Mouse (Mus musculus): ENCODE measurements around the gene Smim4. TPM values are rescaled to one million over a fixed set of nuclear protein-coding genes. Genes with fewer than 3 reads are reported as not detected.

Smim4 gene
- polyA plus RNA-seq, 1 experiment = 17.1 TPM

DNA sequence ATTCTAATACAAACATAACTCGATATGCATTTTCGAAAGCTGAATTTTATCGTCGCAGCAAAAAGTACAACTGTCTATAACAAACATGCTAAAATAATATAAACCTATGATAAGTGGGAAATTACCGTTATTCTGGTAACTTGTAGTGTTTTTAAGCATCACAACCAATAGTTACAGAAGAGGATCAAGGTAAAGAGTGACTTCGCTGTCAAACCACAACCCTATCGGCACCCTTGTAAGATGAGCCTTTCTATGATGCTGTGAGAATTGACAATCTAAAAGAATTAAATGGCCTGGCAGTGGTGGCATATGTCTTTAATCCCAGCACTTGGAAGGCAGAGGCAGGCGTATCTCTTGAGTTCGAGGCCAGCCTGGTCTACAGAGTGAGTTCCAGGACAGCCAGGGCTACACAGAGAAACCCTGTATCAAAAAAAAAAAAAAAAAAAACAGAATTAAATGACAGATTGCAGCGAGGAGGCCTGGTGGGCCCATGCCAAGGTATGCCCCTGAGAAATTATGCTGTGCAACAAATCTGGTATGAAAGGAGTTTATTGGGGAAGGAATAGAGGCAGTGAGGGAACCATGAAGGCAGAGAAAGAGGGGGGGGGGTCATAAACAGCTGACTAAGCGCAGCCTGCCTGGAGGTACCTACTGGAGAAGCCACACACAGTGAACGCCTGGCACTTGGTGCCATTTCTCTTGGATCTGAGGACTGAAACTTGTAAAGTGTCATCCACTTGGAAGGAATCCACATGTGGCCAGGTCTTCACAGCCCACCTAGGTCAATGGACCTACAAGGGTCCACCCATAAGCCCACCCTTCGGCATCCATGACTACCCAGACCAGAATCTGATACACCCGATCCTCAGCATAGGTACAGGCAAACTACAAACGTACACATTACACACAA is 825 bp upstream of the Smim4 start:
- TF ChIP-seq EP300 (IDR thresholded peaks at IDR 0.05; ENCODE audit: insufficient read depth, low read depth, low read length) (no peak), CTCF (IDR thresholded peaks at IDR 0.05; ENCODE audit: low read depth, low read length) (no peak), POLR2A (IDR thresholded peaks at IDR 0.05; ENCODE audit: insufficient read depth, low read length) (no peak)
- Histone ChIP-seq H3K27ac (ENCODE audit: insufficient read depth, low read length) (peak overlapping the region; percentile 33), H3K4me3 (ENCODE audit: low read depth, low read length) (peak overlapping the region; percentile 65), H3K27me3 (ENCODE audit: control insufficient read depth, insufficient read depth, low read length, poor library complexity, severe bottlenecking) (no peaks in the 10 kb centered on the region), H3K36me3 (ENCODE audit: control insufficient read depth, insufficient read depth, low read length, poor library complexity, severe bottlenecking) (no peaks in the 10 kb centered on the region), H3K4me1 (ENCODE audit: control insufficient read depth, insufficient read depth, low read length) (no peaks in the 10 kb centered on the region), H3K9me3 (replicated peaks; ENCODE audit: control insufficient read depth, insufficient read depth, low read length, poor library complexity, severe bottlenecking) (no peaks in the 10 kb centered on the region), H3K9ac (ENCODE audit: low read depth, poor library complexity, severe bottlenecking) (peak overlapping the region; percentile 80)

DNA sequence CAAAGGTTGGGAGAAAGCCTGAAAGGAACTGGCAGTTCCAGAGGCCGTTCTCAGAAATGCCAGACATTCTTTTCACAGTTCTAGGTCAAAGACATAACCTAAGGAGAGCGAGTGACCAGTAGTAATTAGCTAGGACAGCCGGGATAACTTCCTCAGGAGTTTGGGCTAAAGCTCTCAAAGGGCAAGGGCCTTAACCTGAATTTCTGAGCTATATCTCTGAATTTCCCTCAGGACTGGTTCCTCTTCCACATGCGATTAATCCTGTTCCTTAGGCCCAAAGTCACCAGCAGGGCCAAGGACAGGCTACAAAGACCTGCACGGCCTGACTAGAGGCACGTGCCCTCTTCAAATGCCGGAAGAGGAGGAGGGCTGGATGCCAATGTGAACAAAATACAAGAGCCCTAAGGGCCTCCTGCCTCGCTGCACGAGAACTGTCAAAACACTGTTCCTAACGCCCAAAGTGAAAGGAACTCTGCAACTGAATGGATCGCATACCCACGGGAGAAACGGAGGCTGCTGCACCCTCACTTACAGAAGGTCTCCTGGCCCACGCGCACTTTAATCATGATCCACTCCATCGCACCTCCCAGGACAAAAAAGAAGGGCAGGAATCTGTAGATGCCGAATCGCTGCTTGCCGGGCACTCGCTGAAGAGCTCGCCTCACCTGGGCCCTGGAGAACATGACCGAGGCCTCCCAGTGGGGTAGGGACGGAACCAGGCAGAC is 493 bp downstream of the Smim4 start:
- Histone ChIP-seq H3K4me1 (ENCODE audit: control insufficient read depth, insufficient read depth, low read length) (no peaks in the 10 kb centered on the region), H3K9me3 (replicated peaks; ENCODE audit: control insufficient read depth, insufficient read depth, low read length, poor library complexity, severe bottlenecking) (no peaks in the 10 kb centered on the region), H3K27me3 (ENCODE audit: control insufficient read depth, insufficient read depth, low read length, poor library complexity, severe bottlenecking) (no peaks in the 10 kb centered on the region), H3K27ac (ENCODE audit: insufficient read depth, low read length) (no peak overlapping the region), H3K4me3 (ENCODE audit: low read depth, low read length) (peak overlapping the region; percentile 79), H3K9ac (ENCODE audit: low read depth, poor library complexity, severe bottlenecking) (peak overlapping the region; percentile 74), H3K36me3 (ENCODE audit: control insufficient read depth, insufficient read depth, low read length, poor library complexity, severe bottlenecking) (peaks cover 2% of the 10 kb centered on the region)
- TF ChIP-seq CTCF (IDR thresholded peaks at IDR 0.05; ENCODE audit: low read depth, low read length) = no peak
- no peak for TF ChIP-seq POLR2A (IDR thresholded peaks at IDR 0.05; ENCODE audit: insufficient read depth, low read length)
- TF ChIP-seq EP300 (IDR thresholded peaks at IDR 0.05; ENCODE audit: insufficient read depth, low read depth, low read length) = no peak

DNA sequence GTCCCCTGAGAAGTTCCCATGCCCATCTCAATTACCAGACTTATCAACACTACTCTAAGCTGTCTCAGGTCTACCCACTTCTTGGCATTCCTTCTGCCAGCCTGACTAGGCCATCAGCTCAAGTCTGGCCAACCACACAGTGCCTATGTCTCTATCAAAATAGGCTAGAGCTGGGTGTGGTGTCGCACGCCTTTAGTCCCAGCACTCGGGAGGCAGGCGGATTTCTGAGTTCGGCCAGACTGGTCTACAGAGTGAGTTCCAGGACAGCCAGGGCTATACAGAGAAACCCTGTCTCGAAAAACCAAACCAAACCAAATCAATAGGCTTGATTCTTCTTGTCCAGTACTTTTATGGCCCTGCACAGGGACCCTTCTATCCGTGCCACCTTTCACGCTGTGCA is 1.9 kb downstream of the Smim4 start:
- Histone ChIP-seq H3K27me3 (ENCODE audit: control insufficient read depth, insufficient read depth, low read length, poor library complexity, severe bottlenecking) (no peaks in the 10 kb centered on the region), H3K9ac (ENCODE audit: low read depth, poor library complexity, severe bottlenecking) (no peak overlapping the region), H3K27ac (ENCODE audit: insufficient read depth, low read length) (no peak overlapping the region), H3K4me3 (ENCODE audit: low read depth, low read length) (no peak overlapping the region), H3K4me1 (ENCODE audit: control insufficient read depth, insufficient read depth, low read length) (no peaks in the 10 kb centered on the region), H3K36me3 (ENCODE audit: control insufficient read depth, insufficient read depth, low read length, poor library complexity, severe bottlenecking) (peaks cover 4% of the 10 kb centered on the region), H3K9me3 (replicated peaks; ENCODE audit: control insufficient read depth, insufficient read depth, low read length, poor library complexity, severe bottlenecking) (no peaks in the 10 kb centered on the region)
- no peak for TF ChIP-seq EP300 (IDR thresholded peaks at IDR 0.05; ENCODE audit: insufficient read depth, low read depth, low read length)
- no peak for TF ChIP-seq POLR2A (IDR thresholded peaks at IDR 0.05; ENCODE audit: insufficient read depth, low read length)
- TF ChIP-seq CTCF (IDR thresholded peaks at IDR 0.05; ENCODE audit: low read depth, low read length) = no peak

DNA sequence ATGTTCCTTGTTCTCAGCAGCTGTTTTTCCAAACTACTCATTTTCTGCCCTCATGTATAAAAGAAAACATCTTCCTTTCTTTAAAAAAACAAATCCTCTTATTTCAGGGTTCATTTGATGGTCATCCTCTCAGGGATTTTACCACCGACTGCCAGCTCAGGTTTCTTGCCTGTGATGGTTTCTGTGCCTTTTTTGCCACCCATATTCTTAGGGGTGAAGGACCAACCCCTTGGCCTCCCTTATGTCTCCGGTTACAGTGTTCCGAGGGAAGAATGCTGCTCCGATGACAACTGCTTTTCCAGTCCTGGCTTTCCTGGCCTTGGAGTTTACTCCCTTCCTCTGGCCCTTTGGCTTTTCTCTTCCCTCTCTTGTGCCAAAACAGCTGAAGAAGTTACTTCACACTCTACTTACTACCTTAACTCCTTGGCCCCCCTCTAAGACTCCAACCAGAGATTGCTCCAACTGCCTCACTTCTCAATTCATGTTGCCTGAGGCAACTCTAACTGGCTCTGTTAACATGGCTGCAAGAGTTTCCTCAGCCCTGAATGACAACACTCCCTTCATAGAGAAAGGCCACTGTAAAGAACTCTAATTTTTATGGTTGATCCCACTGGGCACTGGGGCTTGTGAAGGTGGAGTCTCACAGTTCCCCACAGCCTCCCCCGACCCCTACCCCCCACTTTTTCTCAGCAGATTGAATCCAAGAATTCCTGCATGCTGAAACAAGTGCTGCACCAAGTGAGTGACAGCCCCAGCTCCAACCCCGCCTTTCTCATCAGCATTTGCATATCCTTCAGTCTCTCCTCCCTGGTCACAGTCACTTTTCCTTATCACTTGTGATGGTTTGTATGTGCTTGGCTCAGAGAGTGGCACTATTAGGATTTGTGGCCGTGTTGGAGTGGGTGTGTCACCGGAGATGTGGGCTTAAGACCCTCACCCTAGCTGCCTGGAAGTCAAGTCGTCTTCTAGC is 3.4 kb downstream of the Smim4 start:
- Histone ChIP-seq H3K4me3 (ENCODE audit: low read depth, low read length) (no peak overlapping the region), H3K36me3 (ENCODE audit: control insufficient read depth, insufficient read depth, low read length, poor library complexity, severe bottlenecking) (peaks cover 4% of the 10 kb centered on the region), H3K9me3 (replicated peaks; ENCODE audit: control insufficient read depth, insufficient read depth, low read length, poor library complexity, severe bottlenecking) (no peaks in the 10 kb centered on the region), H3K9ac (ENCODE audit: low read depth, poor library complexity, severe bottlenecking) (no peak overlapping the region), H3K4me1 (ENCODE audit: control insufficient read depth, insufficient read depth, low read length) (no peaks in the 10 kb centered on the region), H3K27me3 (ENCODE audit: control insufficient read depth, insufficient read depth, low read length, poor library complexity, severe bottlenecking) (no peaks in the 10 kb centered on the region), H3K27ac (ENCODE audit: insufficient read depth, low read length) (peak overlapping the region; percentile 34)
- no peak for TF ChIP-seq EP300 (IDR thresholded peaks at IDR 0.05; ENCODE audit: insufficient read depth, low read depth, low read length)
- TF ChIP-seq CTCF (IDR thresholded peaks at IDR 0.05; ENCODE audit: low read depth, low read length) = no peak
- no peak for TF ChIP-seq POLR2A (IDR thresholded peaks at IDR 0.05; ENCODE audit: insufficient read depth, low read length)

DNA sequence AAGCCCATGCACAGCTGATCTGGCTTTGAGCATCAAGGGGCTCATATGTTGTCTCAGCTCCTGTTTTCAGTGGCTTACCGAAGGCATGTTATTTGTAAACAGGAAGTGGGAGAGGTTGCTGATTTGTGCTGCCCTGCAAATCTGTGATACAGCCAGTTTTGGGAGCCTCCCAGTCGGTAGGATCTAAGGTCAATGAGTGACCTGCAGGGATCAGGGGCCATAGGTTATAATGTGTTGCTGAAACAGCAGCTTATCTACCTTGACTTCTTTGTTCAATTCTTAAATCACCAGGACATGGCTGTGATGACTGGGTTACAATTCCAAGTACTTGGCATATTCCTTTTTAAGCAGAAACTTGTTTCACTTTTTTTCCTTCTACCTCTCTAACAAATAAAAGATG is 13.2 kb downstream of the Smim4 start:
- no peak for TF ChIP-seq POLR2A (IDR thresholded peaks at IDR 0.05; ENCODE audit: insufficient read depth, low read length)
- no peak for TF ChIP-seq CTCF (IDR thresholded peaks at IDR 0.05; ENCODE audit: low read depth, low read length)
- no peak for TF ChIP-seq EP300 (IDR thresholded peaks at IDR 0.05; ENCODE audit: insufficient read depth, low read depth, low read length)
- Histone ChIP-seq H3K9ac (ENCODE audit: low read depth, poor library complexity, severe bottlenecking) (no peak overlapping the region), H3K9me3 (replicated peaks; ENCODE audit: control insufficient read depth, insufficient read depth, low read length, poor library complexity, severe bottlenecking) (no peaks in the 10 kb centered on the region), H3K27me3 (ENCODE audit: control insufficient read depth, insufficient read depth, low read length, poor library complexity, severe bottlenecking) (no peaks in the 10 kb centered on the region), H3K27ac (ENCODE audit: insufficient read depth, low read length) (no peak overlapping the region), H3K4me3 (ENCODE audit: low read depth, low read length) (no peak overlapping the region), H3K36me3 (ENCODE audit: control insufficient read depth, insufficient read depth, low read length, poor library complexity, severe bottlenecking) (peaks cover 21% of the 10 kb centered on the region), H3K4me1 (ENCODE audit: control insufficient read depth, insufficient read depth, low read length) (no peaks in the 10 kb centered on the region)
